Mouse (Mus musculus): ENCODE results near the gene Adamts14.

DNA sequence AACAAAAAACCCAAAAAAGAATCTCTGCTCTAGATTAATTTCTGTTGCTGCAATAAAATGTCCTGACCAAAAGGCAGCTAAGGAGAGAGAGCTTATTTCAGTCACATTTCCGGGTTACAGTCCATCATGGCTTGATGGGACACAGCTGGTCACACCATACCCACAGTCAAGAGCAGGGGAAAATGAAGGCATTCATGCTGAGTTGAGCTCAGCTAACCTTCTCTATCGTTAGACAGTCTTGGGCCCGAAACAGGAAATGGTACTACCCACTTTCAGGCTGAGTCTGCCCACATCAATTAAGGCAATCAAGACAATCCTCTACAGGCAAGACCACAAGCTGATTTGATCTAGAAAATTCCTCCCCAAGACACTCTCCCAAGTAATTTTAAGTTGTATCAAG lies 27.8 kb upstream of the Adamts14 start:
- TF ChIP-seq TAL1 (IDR thresholded peaks at IDR 0.05; ENCODE audit: low read length) = no peak
- no peak for TF ChIP-seq GATA1 (IDR thresholded peaks at IDR 0.05; ENCODE audit: low read length)
